Mouse (Mus musculus) left cerebral cortex, adult 9 months (tissue): ENCODE measurements around the gene Rps5.
"Not testable (repeated sequence)": the region's sequence is repeated elsewhere in the genome, so short reads cannot be mapped to it uniquely, and the experiment has no call there.

Source experiments
- DNase-seq, 2 experiments: peaks; one replicate each; pipeline ENCODE4 v3.0.0; 2022; ENCODE audit warnings: low spot score in 2 of 2

Gene Rps5

GRCm38 (mm10) chr7:12927693-12928589 lies 5.9 kb downstream of the Rps5 start:
- peak in 1 of 2 experiments; percentile 21 for DNase-seq

GRCm38 (mm10) chr7:12933615-12934140 lies 11.6 kb downstream of the Rps5 start:
- no peak for DNase-seq

- no peak for DNase-seq
These were observed 12.7 kb downstream of the Rps5 start for GRCm38 (mm10) chr7:12934808-12935207.

- DNase-seq = not testable (repeated sequence)
These were observed 15.2 kb downstream of the Rps5 start for GRCm38 (mm10) chr7:12937254-12937803.

GRCm38 (mm10) chr7:12940599-12940998 lies 18.5 kb downstream of the Rps5 start:
- no peak for DNase-seq

- no peak for DNase-seq
These were observed 21.4 kb downstream of the Rps5 start for GRCm38 (mm10) chr7:12943488-12943887.

GRCm38 (mm10) chr7:12949032-12949871 lies 27.2 kb downstream of the Rps5 start:
- peak; percentile 97 to 98 for DNase-seq

GRCm38 (mm10) chr7:12949872-12950229 lies 27.8 kb downstream of the Rps5 start:
- no peak for DNase-seq

- DNase-seq = no peak
These were observed 32.8 kb downstream of the Rps5 start for GRCm38 (mm10) chr7:12954896-12955295.

GRCm38 (mm10) chr7:12957511-12957910 lies 35.4 kb downstream of the Rps5 start:
- DNase-seq = no peak

- DNase-seq = no peak
These were observed 36.9 kb downstream of the Rps5 start for GRCm38 (mm10) chr7:12958948-12959347.

GRCm38 (mm10) chr7:12959718-12960117 lies 37.6 kb downstream of the Rps5 start:
- DNase-seq = no peak

GRCm38 (mm10) chr7:12961511-12962141 lies 39.5 kb downstream of the Rps5 start:
- DNase-seq = peak in 1 of 2 experiments; percentile 61

GRCm38 (mm10) chr7:12965678-12966091 lies 43.6 kb downstream of the Rps5 start, which contains the start of gene Zfp324:
TSS of gene Zfp324 (plus strand) at chr7:12965838.
- DNase-seq = peak; percentile 83 to 93

GRCm38 (mm10) chr7:12966104-12966845 lies 44.2 kb downstream of the Rps5 start:
- DNase-seq = peak in 1 of 2 experiments; percentile 48

- DNase-seq = no peak
These were observed 48.8 kb downstream of the Rps5 start for GRCm38 (mm10) chr7:12970906-12971305.
